Mouse (Mus musculus): ENCODE measurements around the gene Rbms3. TPM values are rescaled to one million over a fixed set of nuclear protein-coding genes. Genes with fewer than 3 reads are reported as not detected.

Gene Rbms3
- polyA plus RNA-seq, 1 experiment from 2014 or later = 48.9 TPM

GRCm38 (mm10) chr9:117139971-117140370 is 489.7 kb downstream of the Rbms3 start:
- no peak for TF ChIP-seq EP300 (IDR thresholded peaks at IDR 0.05)
- TF ChIP-seq CTCF (IDR thresholded peaks at IDR 0.05) = no peak
- no peak overlapping the region for H3K4me2 ChIP-seq (replicated peaks; ENCODE audit: low read depth, low read length)
- ATAC-seq = no peak
- no peak overlapping the region for H3K27ac ChIP-seq (ENCODE audit: low read length)
- DNase-seq (ENCODE audit: low spot score) = no peak
- H3K36me3 ChIP-seq (ENCODE audit: insufficient read depth, low read length) = no peaks in the 10 kb centered on the region
- H3K4me1 ChIP-seq (ENCODE audit: insufficient read depth, low read depth, low read length) = 0 out of 2 replicates have a peak, but pooled peaks cover 3% of the 10 kb centered on the region
- no peak overlapping the region for H3K9ac ChIP-seq (replicated peaks; ENCODE audit: low read depth)
- no peaks in the 10 kb centered on the region for H3K9me3 ChIP-seq (ENCODE audit: low read length)
- H3K4me3 ChIP-seq (ENCODE audit: low read depth, low read length) = no peak overlapping the region
- no peaks in the 10 kb centered on the region for H3K27me3 ChIP-seq (replicated peaks; ENCODE audit: insufficient read depth, low read length)
- 99% methylated on average over 3 of the region's 3 CpGs for WGBS

GRCm38 (mm10) chr9:117136410-117136809 is 493.3 kb downstream of the Rbms3 start:
- no peak overlapping the region for H3K27ac ChIP-seq (ENCODE audit: low read length)
- no peak for TF ChIP-seq CTCF (IDR thresholded peaks at IDR 0.05)
- TF ChIP-seq EP300 (IDR thresholded peaks at IDR 0.05) = no peak
- no peak overlapping the region for H3K9ac ChIP-seq (replicated peaks; ENCODE audit: low read depth)
- H3K27me3 ChIP-seq (replicated peaks; ENCODE audit: insufficient read depth, low read length) = no peaks in the 10 kb centered on the region
- no peak overlapping the region for H3K4me2 ChIP-seq (replicated peaks; ENCODE audit: low read depth, low read length)
- H3K4me3 ChIP-seq (ENCODE audit: low read depth, low read length) = no peak overlapping the region
- no peaks in the 10 kb centered on the region for H3K9me3 ChIP-seq (ENCODE audit: low read length)
- 69% methylated on average over 5 of the region's 5 CpGs for WGBS
- DNase-seq (ENCODE audit: low spot score) = no peak
- no peak for ATAC-seq
- no peaks in the 10 kb centered on the region for H3K4me1 ChIP-seq (ENCODE audit: insufficient read depth, low read depth, low read length)
- H3K36me3 ChIP-seq (ENCODE audit: insufficient read depth, low read length) = no peaks in the 10 kb centered on the region

- no peak overlapping the region for H3K4me2 ChIP-seq (replicated peaks; ENCODE audit: low read depth, low read length)
- no peak overlapping the region for H3K9ac ChIP-seq (replicated peaks; ENCODE audit: low read depth)
- H3K4me3 ChIP-seq (ENCODE audit: low read depth, low read length) = no peak overlapping the region
- H3K9me3 ChIP-seq (ENCODE audit: low read length) = no peaks in the 10 kb centered on the region
- no peaks in the 10 kb centered on the region for H3K27me3 ChIP-seq (replicated peaks; ENCODE audit: insufficient read depth, low read length)
- ATAC-seq (peak; percentile 82), DNase-seq (ENCODE audit: low spot score) (peak; percentile 81)
- no peaks in the 10 kb centered on the region for H3K36me3 ChIP-seq (ENCODE audit: insufficient read depth, low read length)
- H3K4me1 ChIP-seq (ENCODE audit: insufficient read depth, low read depth, low read length) = no peaks in the 10 kb centered on the region
- WGBS = 44% methylated on average over 2 of the region's 2 CpGs
- H3K27ac ChIP-seq (ENCODE audit: low read length) = no peak overlapping the region
- peak; percentile 41; the same call in 1 of the 2 replicates for TF ChIP-seq CTCF (IDR thresholded peaks at IDR 0.05)
- peak; percentile 77 for TF ChIP-seq EP300 (IDR thresholded peaks at IDR 0.05)
Measured at GRCm38 (mm10) chr9:117134043-117134442, 495.7 kb downstream of the Rbms3 start.

GRCm38 (mm10) chr9:117126816-117127215 is 502.9 kb downstream of the Rbms3 start:
- no peaks in the 10 kb centered on the region for H3K9me3 ChIP-seq (ENCODE audit: low read length)
- H3K4me2 ChIP-seq (replicated peaks; ENCODE audit: low read depth, low read length) = no peak overlapping the region
- 52% methylated on average over 8 of the region's 8 CpGs for WGBS
- ATAC-seq = no peak
- H3K27ac ChIP-seq (ENCODE audit: low read length) = no peak overlapping the region
- H3K36me3 ChIP-seq (ENCODE audit: insufficient read depth, low read length) = no peaks in the 10 kb centered on the region
- H3K4me3 ChIP-seq (ENCODE audit: low read depth, low read length) = no peak overlapping the region
- peaks cover 4% of the 10 kb centered on the region; the same call in 1 of the 2 replicates for H3K4me1 ChIP-seq (ENCODE audit: insufficient read depth, low read depth, low read length)
- H3K27me3 ChIP-seq (replicated peaks; ENCODE audit: insufficient read depth, low read length) = no peaks in the 10 kb centered on the region
- no peak overlapping the region for H3K9ac ChIP-seq (replicated peaks; ENCODE audit: low read depth)
- TF ChIP-seq EP300 (IDR thresholded peaks at IDR 0.05) (no peak), CTCF (IDR thresholded peaks at IDR 0.05) (no peak)
- no peak for DNase-seq (ENCODE audit: low spot score)

GRCm38 (mm10) chr9:117125844-117126243 is 503.9 kb downstream of the Rbms3 start:
- no peaks in the 10 kb centered on the region for H3K27me3 ChIP-seq (replicated peaks; ENCODE audit: insufficient read depth, low read length)
- ATAC-seq (no peak), DNase-seq (ENCODE audit: low spot score) (no peak)
- H3K36me3 ChIP-seq (ENCODE audit: insufficient read depth, low read length) = no peaks in the 10 kb centered on the region
- peaks cover 4% of the 10 kb centered on the region; the same call in 1 of the 2 replicates for H3K4me1 ChIP-seq (ENCODE audit: insufficient read depth, low read depth, low read length)
- no peak overlapping the region for H3K27ac ChIP-seq (ENCODE audit: low read length)
- no peaks in the 10 kb centered on the region for H3K9me3 ChIP-seq (ENCODE audit: low read length)
- H3K4me3 ChIP-seq (ENCODE audit: low read depth, low read length) = no peak overlapping the region
- WGBS = 70% methylated on average over 6 of the region's 6 CpGs
- TF ChIP-seq EP300 (IDR thresholded peaks at IDR 0.05) (no peak), CTCF (IDR thresholded peaks at IDR 0.05) (no peak)
- no peak overlapping the region for H3K4me2 ChIP-seq (replicated peaks; ENCODE audit: low read depth, low read length)
- no peak overlapping the region for H3K9ac ChIP-seq (replicated peaks; ENCODE audit: low read depth)

GRCm38 (mm10) chr9:117121572-117121971 is 508.1 kb downstream of the Rbms3 start:
- no peak for ATAC-seq
- H3K4me2 ChIP-seq (replicated peaks; ENCODE audit: low read depth, low read length) = no peak overlapping the region
- 55% methylated on average over 6 of the region's 6 CpGs for WGBS
- H3K27me3 ChIP-seq (replicated peaks; ENCODE audit: insufficient read depth, low read length) = no peaks in the 10 kb centered on the region
- no peak overlapping the region for H3K27ac ChIP-seq (ENCODE audit: low read length)
- H3K36me3 ChIP-seq (ENCODE audit: insufficient read depth, low read length) = no peaks in the 10 kb centered on the region
- no peak overlapping the region for H3K9ac ChIP-seq (replicated peaks; ENCODE audit: low read depth)
- H3K4me1 ChIP-seq (ENCODE audit: insufficient read depth, low read depth, low read length) = peaks cover 2% of the 10 kb centered on the region; the same call in 1 of the 2 replicates
- H3K9me3 ChIP-seq (ENCODE audit: low read length) = no peaks in the 10 kb centered on the region
- DNase-seq (ENCODE audit: low spot score) = no peak
- no peak for TF ChIP-seq EP300 (IDR thresholded peaks at IDR 0.05)
- no peak for TF ChIP-seq CTCF (IDR thresholded peaks at IDR 0.05)
- no peak overlapping the region for H3K4me3 ChIP-seq (ENCODE audit: low read depth, low read length)
